ENCODE assay signal across 20 mouse cellular contexts in the genomic region with DNA sequence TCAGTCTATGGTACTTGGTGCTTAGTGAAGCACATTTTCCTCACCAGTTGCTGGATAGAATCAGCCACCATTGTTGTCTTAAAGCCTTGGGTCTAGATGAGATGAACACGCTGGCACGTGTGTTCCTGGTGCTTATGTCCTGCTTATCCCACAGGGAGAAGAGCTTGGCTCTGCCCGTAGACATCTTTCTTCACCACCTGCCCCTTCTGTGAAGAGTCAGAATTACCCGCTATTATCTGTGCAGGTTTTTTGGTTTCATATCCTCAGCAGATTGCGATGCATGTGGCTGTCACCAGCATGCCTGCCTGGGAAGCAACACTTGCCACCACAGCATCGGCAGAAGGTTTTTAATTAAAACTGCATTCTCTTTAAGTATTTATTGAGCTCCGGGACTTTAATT. TPM values are rescaled to one million over a fixed set of nuclear protein-coding genes. Genes with fewer than 3 reads are reported as not detected.
DNase-seq lines count a peak whose midpoint lies in the region; ATAC-seq and TF ChIP-seq lines count a peak whose summit lies in the region.
"Had no signal": no experiment of that assay in that cellular context is flagged by ENCODE, and none has a peak within 500 bp of the region (broad histone marks: within the 10 kb centered on the region; RNA-seq: fewer than 3 reads in every experiment).

No protein-coding gene starts in this region.

- peak; percentile 68 to 73 for DNase-seq in cerebellum, postnatal 10 days
- DNase-seq in cerebellum, adult 9-10 months = no peak
- no peak for DNase-seq in midbrain, postnatal 0 days (ENCODE audit: low spot score)
- peak; percentile 43 to 63 for DNase-seq in layer of hippocampus, adult 18-20 months (ENCODE audit: low spot score in 2 of 2)
- no peak for DNase-seq in lung, adult 18-20 months
- no peak for DNase-seq in heart, postnatal 14 days
- DNase-seq: adrenal gland, postnatal 14 days; gastrocnemius, postnatal 10 days; heart, postnatal 36 days; liver, embryonic 13.5 days; lung, postnatal 14 days had no signal

- H3K4me1 ChIP-seq in midbrain, embryonic 12.5 days = peaks cover 43% of the 10 kb centered on the region
- H3K4me1 ChIP-seq in midbrain, postnatal 0 days (ENCODE audit: insufficient read depth, low read length) = 0 out of 2 replicates have a peak, but pooled peaks cover 2% of the 10 kb centered on the region
- peaks cover 9% of the 10 kb centered on the region for H3K4me1 ChIP-seq in midbrain, embryonic 16.5 days (ENCODE audit: control insufficient read depth, insufficient read depth, low read length)

- intact Hi-C loops in heart, postnatal 14 days (cut with DNase I) = no loop called here

- TF ChIP-seq CTCF in midbrain, postnatal 0 days (IDR thresholded peaks at IDR 0.05) = no peak

- H3K4me3 ChIP-seq in midbrain, embryonic 12.5 days = no peak overlapping the region
- no peak overlapping the region for H3K4me3 ChIP-seq in midbrain, postnatal 0 days (ENCODE audit: low read depth, low read length)
- H3K4me3 ChIP-seq in midbrain, embryonic 16.5 days (ENCODE audit: low read depth, low read length) = no peak overlapping the region
- H3K4me3 ChIP-seq: embryonic facial prominence, embryonic 12.5 days; liver, embryonic 13.5 days had no signal

- no peak overlapping the region for H3K9ac ChIP-seq in midbrain, embryonic 12.5 days (replicated peaks)
- no peak overlapping the region for H3K9ac ChIP-seq in midbrain, postnatal 0 days (replicated peaks; ENCODE audit: low read length, poor library complexity, severe bottlenecking)
- H3K9ac ChIP-seq in midbrain, embryonic 16.5 days (ENCODE audit: low read depth, low read length) = 0 out of 2 replicates have a peak overlapping the region, but pooled peaks have one; percentile 12
- H3K9ac ChIP-seq: embryonic facial prominence, embryonic 12.5 days; liver, embryonic 13.5 days had no signal

- no peaks in the 10 kb centered on the region for H3K9me3 ChIP-seq in midbrain, embryonic 12.5 days
- H3K9me3 ChIP-seq in midbrain, postnatal 0 days (ENCODE audit: low read length) = no peaks in the 10 kb centered on the region
- H3K9me3 ChIP-seq in midbrain, embryonic 16.5 days (replicated peaks; ENCODE audit: control insufficient read depth, low read length, poor library complexity, severe bottlenecking) = no peaks in the 10 kb centered on the region
- H3K9me3 ChIP-seq: embryonic facial prominence, embryonic 12.5 days; liver, embryonic 13.5 days had no signal

- H3K27ac ChIP-seq in midbrain, embryonic 12.5 days (replicated peaks) = no peak overlapping the region
- no peak overlapping the region for H3K27ac ChIP-seq in midbrain, postnatal 0 days (ENCODE audit: low read depth, low read length)
- H3K27ac ChIP-seq in midbrain, embryonic 16.5 days (ENCODE audit: low read length) = no peak overlapping the region
- H3K27ac ChIP-seq: embryonic facial prominence, embryonic 12.5 days; kidney, postnatal 0 days; liver, embryonic 13.5 days had no signal

- 77% methylated on average over 7 of the region's 7 CpGs for WGBS in midbrain, embryonic 12.5 days
- 66% methylated on average over 7 of the region's 7 CpGs for WGBS in midbrain, postnatal 0 days
- 62% methylated on average over 7 of the region's 7 CpGs for WGBS in midbrain, embryonic 16.5 days

- H3K4me2 ChIP-seq in midbrain, embryonic 12.5 days (replicated peaks) = peak overlapping the region; percentile 52
- H3K4me2 ChIP-seq in midbrain, postnatal 0 days (ENCODE audit: low read depth, low read length, poor library complexity, severe bottlenecking) = no peak overlapping the region
- peak overlapping the region; percentile 80; the same call in 1 of the 2 replicates for H3K4me2 ChIP-seq in midbrain, embryonic 16.5 days (ENCODE audit: low read length)
- H3K4me2 ChIP-seq: embryonic facial prominence, embryonic 12.5 days; heart, embryonic 11.5 days; liver, embryonic 13.5 days had no signal

- H3K27me3 ChIP-seq in midbrain, embryonic 12.5 days = peaks cover 58% of the 10 kb centered on the region
- H3K27me3 ChIP-seq in midbrain, postnatal 0 days (ENCODE audit: insufficient read depth, low read length) = peaks cover 20% of the 10 kb centered on the region
- peaks cover 13% of the 10 kb centered on the region for H3K27me3 ChIP-seq in midbrain, embryonic 16.5 days (ENCODE audit: control insufficient read depth, insufficient read depth, low read depth, low read length)

- ATAC-seq in midbrain, embryonic 12.5 days (ENCODE audit: low FRiP score, low read depth) = no peak
- ATAC-seq in midbrain, postnatal 0 days (ENCODE audit: low FRiP score) = no peak
- ATAC-seq in midbrain, embryonic 16.5 days = no peak
- ATAC-seq: intestine, embryonic 16.5 days had no signal

- H3K36me3 ChIP-seq in midbrain, embryonic 12.5 days = no peaks in the 10 kb centered on the region
- no peaks in the 10 kb centered on the region for H3K36me3 ChIP-seq in midbrain, postnatal 0 days (ENCODE audit: insufficient read depth, low read length)
- H3K36me3 ChIP-seq in midbrain, embryonic 16.5 days (ENCODE audit: control insufficient read depth, insufficient read depth, low read length) = no peaks in the 10 kb centered on the region
- H3K36me3 ChIP-seq: embryonic facial prominence, embryonic 12.5 days; liver, embryonic 13.5 days had no signal

RNA-seq across cellular contexts. Expression of gene Islr2, which starts 1.9 kb away (rescaled TPM):
- 27.0 and 27.8 TPM in 2 replicates for polyA plus RNA-seq in midbrain, embryonic 12.5 days (2016; fragmentation: Nextera tagmentation; extraction: Ambion mirVana)
- 233 and 267 TPM in 2 replicates for total RNA-seq in midbrain, postnatal 0 days (2014; rRNA removed)
- 16.7 and 18.1 TPM in 2 replicates for polyA plus RNA-seq in midbrain, postnatal 0 days (2015; fragmentation: Nextera tagmentation; extraction: Ambion mirVana)
- total RNA-seq in layer of hippocampus, adult 18-20 months (2021) = 100 to 1,000 TPM; 113 to 122 TPM
- 38.0 and 42.3 TPM in 2 replicates for polyA plus RNA-seq in midbrain, embryonic 16.5 days (2015; fragmentation: Nextera tagmentation; extraction: Ambion mirVana)
- total RNA-seq in heart, postnatal 14 days (2021) = 1 to 10 TPM; 3.0 to 3.3 TPM
- total RNA-seq: common myeloid progenitor, adult 5-6 weeks had no signal
- polyA plus RNA-seq: thymus, postnatal 0 days had no signal

RNA-seq across cellular contexts. Expression of gene Islr, which starts 1.9 kb away (rescaled TPM):
- polyA plus RNA-seq in midbrain, embryonic 12.5 days (2016; fragmentation: Nextera tagmentation; extraction: Ambion mirVana) = 25.1 and 42.6 TPM in 2 replicates
- total RNA-seq in midbrain, postnatal 0 days (2014; rRNA removed) = 55.6 and 68.8 TPM in 2 replicates
- polyA plus RNA-seq in midbrain, postnatal 0 days (2015; fragmentation: Nextera tagmentation; extraction: Ambion mirVana) = 32.5 and 36.5 TPM in 2 replicates
- 10 to 100 TPM; 10.1 to 15.5 TPM for total RNA-seq in layer of hippocampus, adult 18-20 months (2021)
- polyA plus RNA-seq in midbrain, embryonic 16.5 days (2015; fragmentation: Nextera tagmentation; extraction: Ambion mirVana) = 24.4 and 26.2 TPM in 2 replicates
- 10 to 100 TPM; 44.0 to 44.6 TPM for total RNA-seq in heart, postnatal 14 days (2021)
- total RNA-seq: megakaryocyte-erythroid progenitor cell, adult 5-6 weeks had no signal

RNA-seq across cellular contexts. Expression of gene Pml, which starts 43.6 kb away (rescaled TPM):
- 9.7 and 9.8 TPM in 2 replicates for polyA plus RNA-seq in midbrain, embryonic 12.5 days (2016; fragmentation: Nextera tagmentation; extraction: Ambion mirVana)
- total RNA-seq in midbrain, postnatal 0 days (2014; rRNA removed) = 5.6 and 9.0 TPM in 2 replicates
- 2.9 and 3.2 TPM in 2 replicates for polyA plus RNA-seq in midbrain, postnatal 0 days (2015; fragmentation: Nextera tagmentation; extraction: Ambion mirVana)
- total RNA-seq in layer of hippocampus, adult 18-20 months (2021) = 10 to 100 TPM; 13.2 to 15.8 TPM
- polyA plus RNA-seq in midbrain, embryonic 16.5 days (2015; fragmentation: Nextera tagmentation; extraction: Ambion mirVana) = 3.5 and 3.9 TPM in 2 replicates
- 10 to 100 TPM; 10.9 to 11.9 TPM for total RNA-seq in heart, postnatal 14 days (2021)

RNA-seq across cellular contexts. Expression of gene Stoml1, which starts 47.0 kb away (rescaled TPM):
- polyA plus RNA-seq in midbrain, embryonic 12.5 days (2016; fragmentation: Nextera tagmentation; extraction: Ambion mirVana) = 64.1 and 65.2 TPM in 2 replicates
- 159 and 170 TPM in 2 replicates for total RNA-seq in midbrain, postnatal 0 days (2014; rRNA removed)
- 161 and 172 TPM in 2 replicates for polyA plus RNA-seq in midbrain, postnatal 0 days (2015; fragmentation: Nextera tagmentation; extraction: Ambion mirVana)
- 10 to 100 TPM; 77.5 to 80.3 TPM for total RNA-seq in layer of hippocampus, adult 18-20 months (2021)
- 134 and 144 TPM in 2 replicates for polyA plus RNA-seq in midbrain, embryonic 16.5 days (2015; fragmentation: Nextera tagmentation; extraction: Ambion mirVana)
- total RNA-seq in heart, postnatal 14 days (2021) = 10 to 100 TPM; 12.7 to 12.9 TPM

Comparison
In these comparisons a context has a peak if more than half of its experiments do, and no peak if none do; other contexts are left out.
1. DNase-seq: peak in cerebellum, postnatal 10 days (2 of 2) and layer of hippocampus, adult 18-20 months (2 of 2); none in cerebellum, adult 9-10 months (single experiment), midbrain, postnatal 0 days (single experiment), lung, adult 18-20 months (0 of 2) and heart, postnatal 14 days (0 of 2).
2. RNA of gene Islr2, which starts 1.9 kb away (total RNA-seq): 233 to 267 TPM in midbrain, postnatal 0 days and 113 to 122 TPM in layer of hippocampus, adult 18-20 months; 3.0 to 3.3 TPM in heart, postnatal 14 days; every median in the first group is over 10 times any median in the second.